Mouse (Mus musculus) brain, adult 2 months (tissue): ENCODE measurements around the gene Zbtb12.
A peak's percentile ranks its signal among the peaks of the same experiment; 100 is the strongest.
"Not testable (repeated sequence)": the region's sequence is repeated elsewhere in the genome, so short reads cannot be mapped to it uniquely, and the experiment has no call there.

ENCODE experiments used
- DNase-seq: peaks from one replicate; pipeline ENCODE4 v3.0.0; 2011; ENCODE audit warnings: low read depth, low spot score

The Zbtb12 gene

GRCm38 (mm10) chr17:34900826-34901225, 21.5 kb downstream of the Zbtb12 start:
- not testable (repeated sequence) for DNase-seq

DNA sequence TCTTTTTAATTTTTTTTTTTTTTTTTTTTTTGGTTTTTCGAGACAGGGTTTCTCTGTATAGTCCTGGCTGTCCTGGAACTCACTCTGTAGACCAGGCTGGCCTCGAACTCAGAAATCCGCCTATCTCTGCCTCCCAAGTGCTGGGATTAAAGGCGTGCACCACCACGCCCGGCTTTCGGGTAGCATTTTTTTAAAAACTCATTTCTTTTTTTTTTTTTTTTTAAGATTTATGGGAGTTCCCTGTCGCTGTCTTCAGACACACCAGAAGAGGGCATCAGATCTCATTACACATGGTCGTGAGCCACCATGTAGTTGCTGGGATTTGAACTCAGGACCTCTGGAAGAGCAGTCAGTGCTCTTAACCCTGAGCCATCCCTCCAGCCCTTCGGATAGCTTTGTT, 22.7 kb downstream of the Zbtb12 start:
- not testable (repeated sequence) for DNase-seq

GRCm38 (mm10) chr17:34902895-34903294, 23.6 kb downstream of the Zbtb12 start:
- no peak for DNase-seq

GRCm38 (mm10) chr17:34910982-34911381, 31.7 kb downstream of the Zbtb12 start:
- no peak for DNase-seq

DNA sequence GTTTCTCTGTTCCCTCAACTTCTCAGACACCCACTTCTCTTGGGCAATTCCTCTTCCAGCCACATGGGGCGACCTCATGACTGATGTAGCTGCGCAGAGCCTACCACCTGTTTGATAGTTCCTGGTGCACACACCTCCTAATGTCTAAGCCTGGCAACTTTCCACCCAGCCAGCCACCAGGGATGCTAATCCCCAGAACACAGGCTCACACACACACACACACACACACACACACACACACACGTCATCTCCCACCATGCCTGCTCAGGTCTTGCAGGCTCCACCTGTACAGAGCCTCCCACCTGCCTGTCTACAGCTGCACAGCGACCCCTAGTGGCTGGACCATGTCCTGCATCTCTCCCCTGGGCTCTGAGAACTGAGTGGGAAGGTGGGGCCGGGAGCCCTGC, 32.7 kb downstream of the Zbtb12 start:
- DNase-seq: peak; percentile 83

GRCm38 (mm10) chr17:34913930-34914665, 34.8 kb downstream of the Zbtb12 start, which contains the start of gene Slc44a4:
Gene Slc44a4 (plus strand): TSS chr17:34914466.
- no peak for DNase-seq

GRCm38 (mm10) chr17:34915410-34915831, 36.1 kb downstream of the Zbtb12 start:
- DNase-seq: no peak

- no peak for DNase-seq
Observed at GRCm38 (mm10) chr17:34916316-34916715, 37.0 kb downstream of the Zbtb12 start.

DNA sequence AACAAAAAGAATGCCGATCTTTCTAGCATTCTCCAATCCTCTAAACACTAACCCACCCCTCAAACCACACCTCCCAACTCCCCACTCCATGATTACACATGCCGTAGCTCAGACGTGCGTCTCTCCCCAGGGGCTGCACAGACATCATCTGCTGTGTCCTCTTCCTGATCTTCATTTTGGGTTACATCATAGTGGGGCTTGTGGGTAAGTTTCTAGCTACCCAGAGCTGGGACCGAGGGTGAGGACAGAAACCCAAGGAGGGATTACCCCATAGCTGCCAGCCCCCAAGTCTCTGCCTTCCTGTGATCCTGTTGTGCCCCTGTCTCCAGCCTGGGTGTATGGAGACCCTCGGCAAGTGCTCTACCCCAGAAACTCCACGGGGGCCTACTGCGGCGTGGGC, 37.9 kb downstream of the Zbtb12 start:
- DNase-seq: no peak

GRCm38 (mm10) chr17:34922939-34923338, 43.7 kb downstream of the Zbtb12 start:
- DNase-seq: no peak

DNA sequence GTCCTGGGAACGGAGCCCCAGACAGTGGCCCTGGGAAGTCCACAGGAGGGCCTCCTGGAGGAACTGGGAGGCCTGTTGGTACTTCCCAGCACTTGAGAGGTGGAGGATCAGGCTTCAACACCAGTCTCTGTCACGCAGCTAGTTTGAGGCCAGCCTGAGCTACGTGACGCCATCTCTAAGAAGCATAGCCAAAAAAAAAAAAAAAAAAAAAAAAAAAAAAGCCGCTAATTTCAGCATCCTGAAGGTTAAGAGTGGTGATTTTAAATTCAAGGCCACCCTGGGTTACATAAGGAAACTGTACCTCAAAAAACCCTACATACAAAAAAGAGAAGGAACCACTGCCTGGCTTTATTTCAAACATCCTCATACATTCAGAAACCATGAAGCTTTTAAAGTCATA, 45.0 kb downstream of the Zbtb12 start:
- no peak for DNase-seq

DNA sequence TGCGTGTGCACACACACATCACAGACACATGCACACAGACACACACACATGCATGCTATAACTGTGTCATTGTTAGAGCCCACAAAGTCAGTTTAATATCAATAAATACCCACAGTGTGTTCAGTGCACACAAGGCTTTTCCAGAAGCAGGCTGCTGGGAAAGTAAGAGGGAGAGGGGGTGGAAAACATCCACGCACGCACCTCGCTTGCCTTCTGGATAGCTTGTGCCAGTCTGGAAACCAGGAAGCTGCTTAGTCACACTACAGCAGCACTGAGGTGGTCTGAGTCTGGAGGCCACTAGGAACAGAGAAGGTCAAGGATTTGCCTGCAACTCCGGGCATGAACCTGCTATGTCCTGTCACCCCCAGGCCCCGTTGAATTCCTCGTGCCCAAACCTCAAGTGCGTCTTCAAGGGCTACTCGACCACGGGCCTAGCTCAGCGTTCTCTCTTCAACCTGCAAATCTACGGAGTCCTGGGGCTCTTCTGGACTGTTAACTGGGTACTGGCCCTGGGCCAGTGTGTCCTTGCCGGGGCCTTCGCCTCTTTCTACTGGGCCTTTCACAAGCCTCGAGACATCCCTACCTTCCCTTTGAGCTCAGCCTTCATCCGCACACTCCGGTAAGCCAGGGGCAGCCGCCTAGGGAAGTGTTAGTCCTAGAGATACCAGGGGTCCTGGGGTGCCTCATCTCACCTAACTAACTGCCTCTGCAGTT, 48.2 kb downstream of the Zbtb12 start:
- DNase-seq: peak; percentile 64

GRCm38 (mm10) chr17:34928841-34929240, 49.6 kb downstream of the Zbtb12 start:
- no peak for DNase-seq

GRCm38 (mm10) chr17:34931061-34931734, 51.9 kb downstream of the Zbtb12 start, which contains the start of gene Neu1:
Gene Neu1 (plus strand): TSS chr17:34931253.
- peak; percentile 99 for DNase-seq

GRCm38 (mm10) chr17:34931735-34932098, 52.4 kb downstream of the Zbtb12 start:
- DNase-seq: peak; percentile 75

DNA sequence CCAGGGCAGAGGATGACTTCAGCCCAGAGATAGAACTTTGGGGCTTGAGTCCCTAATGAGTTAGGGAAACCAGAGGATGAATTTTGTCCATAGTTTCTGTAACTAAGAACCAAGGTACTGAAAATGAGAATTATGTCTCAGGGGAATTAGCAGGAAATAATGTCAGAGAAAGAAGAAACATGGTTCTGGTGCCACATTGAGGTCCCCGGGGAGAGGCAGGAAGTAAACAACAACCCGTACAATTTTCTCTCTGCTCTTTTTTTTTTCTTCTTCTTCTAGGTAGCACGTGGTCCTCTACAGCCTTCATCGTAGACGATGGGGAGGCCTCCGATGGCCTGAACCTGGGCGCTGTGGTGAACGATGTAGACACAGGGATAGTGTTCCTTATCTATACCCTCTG, 53.0 kb downstream of the Zbtb12 start:
- no peak for DNase-seq

- peak; percentile 32 for DNase-seq
Observed at GRCm38 (mm10) chr17:34934031-34934430, 54.7 kb downstream of the Zbtb12 start.

GRCm38 (mm10) chr17:34934830-34935229, 55.5 kb downstream of the Zbtb12 start:
- no peak for DNase-seq

DNA sequence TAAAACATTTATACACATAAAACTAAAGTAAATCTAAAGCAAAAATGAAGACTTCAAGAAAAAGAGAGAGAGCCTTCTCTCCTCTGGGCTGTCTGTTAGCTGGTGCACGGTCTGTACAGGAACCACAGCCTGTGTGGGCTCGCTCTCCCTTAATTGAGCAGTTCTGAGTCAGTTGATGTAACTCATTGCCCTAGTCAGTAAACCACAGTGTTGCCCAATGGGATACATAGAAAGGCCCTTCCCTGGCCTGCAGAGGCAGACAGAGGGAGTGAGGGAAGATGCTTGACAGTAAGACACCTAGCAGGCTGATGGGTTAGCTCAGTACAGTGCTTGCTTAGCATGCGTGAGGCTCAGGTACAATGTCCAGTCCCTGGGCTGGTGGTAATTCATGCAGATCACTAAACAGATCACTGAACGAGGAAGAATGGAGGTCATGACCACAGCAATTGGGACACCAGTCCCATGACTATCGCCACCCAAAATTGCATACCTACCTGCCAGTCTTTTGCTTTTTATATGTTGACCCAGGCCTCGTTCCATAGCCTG, 58.8 kb downstream of the Zbtb12 start:
- no peak for DNase-seq

GRCm38 (mm10) chr17:34941344-34942041, 62.2 kb downstream of the Zbtb12 start:
- no peak for DNase-seq

- no peak for DNase-seq
Observed at GRCm38 (mm10) chr17:34943128-34943815, 64.0 kb downstream of the Zbtb12 start.
